Mouse (Mus musculus) ES-CJ7 (cell line): ENCODE results near the gene Hs3st6.
A peak's percentile ranks its signal among the peaks of the same experiment; 100 is the strongest.

ENCODE experiments used
- DNase-seq: peaks from one replicate; pipeline ENCODE4 v3.0.0; 2011; ENCODE audit warnings: low read depth, low spot score

Gene Hs3st6

GRCm38 (mm10) chr17:24766266-24766875 is 13.6 kb downstream of the Hs3st6 start:
- no peak for DNase-seq

- no peak for DNase-seq
Measured at GRCm38 (mm10) chr17:24769146-24769545, 16.4 kb downstream of the Hs3st6 start.

- peak; percentile 60 for DNase-seq
Measured at GRCm38 (mm10) chr17:24773241-24773640, 20.5 kb downstream of the Hs3st6 start.

GRCm38 (mm10) chr17:24775173-24775572 is 22.4 kb downstream of the Hs3st6 start:
- no peak for DNase-seq

GRCm38 (mm10) chr17:24777073-24777472 is 24.3 kb downstream of the Hs3st6 start:
- DNase-seq, result no peak

- no peak for DNase-seq
Measured at GRCm38 (mm10) chr17:24780821-24781220, 28.0 kb downstream of the Hs3st6 start.

- no peak for DNase-seq
Measured at GRCm38 (mm10) chr17:24792190-24792589, 39.4 kb downstream of the Hs3st6 start.

- no peak for DNase-seq
Measured at GRCm38 (mm10) chr17:24794791-24795190, 42.0 kb downstream of the Hs3st6 start.

- DNase-seq, result no peak
Measured at GRCm38 (mm10) chr17:24796969-24797368, 44.2 kb downstream of the Hs3st6 start.

- no peak for DNase-seq
Measured at GRCm38 (mm10) chr17:24798229-24798628, 45.4 kb downstream of the Hs3st6 start.

GRCm38 (mm10) chr17:24799476-24799875 is 46.7 kb downstream of the Hs3st6 start:
- DNase-seq, result no peak

GRCm38 (mm10) chr17:24800524-24800923 is 47.7 kb downstream of the Hs3st6 start:
- peak; percentile 13 for DNase-seq

- peak; percentile 78 for DNase-seq
Measured at GRCm38 (mm10) chr17:24803952-24804951, 51.5 kb downstream of the Hs3st6 start, which contains the start of gene Meiob. Gene Meiob, plus strand, starts transcription at chr17:24804289.
